Mouse (Mus musculus): ENCODE measurements around the gene Gm4881. TPM values are rescaled to one million over a fixed set of nuclear protein-coding genes. Genes with fewer than 3 reads are reported as not detected.

The Gm4881 gene
- total and polyA plus RNA-seq, 2 experiments from 2014 or later, result not detected

- ATAC-seq (ENCODE audit: insufficient read depth, low read depth) (peak; percentile 95), DNase-seq (ENCODE audit: low spot score) (peak; percentile 98)
- H3K27me3 ChIP-seq (ENCODE audit: control insufficient read depth, insufficient read depth, low read length), result no peaks in the 10 kb centered on the region
- H3K9me3 ChIP-seq (replicated peaks; ENCODE audit: control insufficient read depth, low read length), result no peaks in the 10 kb centered on the region
- H3K36me3 ChIP-seq (replicated peaks; ENCODE audit: control insufficient read depth, insufficient read depth, low read length), result peaks cover 14% of the 10 kb centered on the region
- no peaks in the 10 kb centered on the region for H3K4me1 ChIP-seq (ENCODE audit: control insufficient read depth, insufficient read depth)
- H3K27ac ChIP-seq (ENCODE audit: low read depth), result peak within 1 kb of the TSS; percentile 88
- TF ChIP-seq CTCF (IDR thresholded peaks at IDR 0.05; ENCODE audit: low read depth) (peak; percentile 47), EP300 (IDR thresholded peaks at IDR 0.05; ENCODE audit: low read depth) (no peak; the same call in 1 of the 2 replicates)
- H3K4me2 ChIP-seq (ENCODE audit: low read depth, low read length), result peak within 1 kb of the TSS; percentile 77
- WGBS, result under 1% methylated on average over 45 of the region's 45 CpGs
- peak within 1 kb of the TSS; percentile 78 for H3K9ac ChIP-seq (replicated peaks; ENCODE audit: low read depth, low read length)
- peak within 1 kb of the TSS; percentile 84 for H3K4me3 ChIP-seq (ENCODE audit: low read depth, low read length)
These were observed 27.9 kb upstream of the Gm4881 start, which contains the start of gene Rabac1 for GRCm38 (mm10) chr7:24971972-24972893. TSS of gene Rabac1 (minus strand) at chr7:24972754.

DNA sequence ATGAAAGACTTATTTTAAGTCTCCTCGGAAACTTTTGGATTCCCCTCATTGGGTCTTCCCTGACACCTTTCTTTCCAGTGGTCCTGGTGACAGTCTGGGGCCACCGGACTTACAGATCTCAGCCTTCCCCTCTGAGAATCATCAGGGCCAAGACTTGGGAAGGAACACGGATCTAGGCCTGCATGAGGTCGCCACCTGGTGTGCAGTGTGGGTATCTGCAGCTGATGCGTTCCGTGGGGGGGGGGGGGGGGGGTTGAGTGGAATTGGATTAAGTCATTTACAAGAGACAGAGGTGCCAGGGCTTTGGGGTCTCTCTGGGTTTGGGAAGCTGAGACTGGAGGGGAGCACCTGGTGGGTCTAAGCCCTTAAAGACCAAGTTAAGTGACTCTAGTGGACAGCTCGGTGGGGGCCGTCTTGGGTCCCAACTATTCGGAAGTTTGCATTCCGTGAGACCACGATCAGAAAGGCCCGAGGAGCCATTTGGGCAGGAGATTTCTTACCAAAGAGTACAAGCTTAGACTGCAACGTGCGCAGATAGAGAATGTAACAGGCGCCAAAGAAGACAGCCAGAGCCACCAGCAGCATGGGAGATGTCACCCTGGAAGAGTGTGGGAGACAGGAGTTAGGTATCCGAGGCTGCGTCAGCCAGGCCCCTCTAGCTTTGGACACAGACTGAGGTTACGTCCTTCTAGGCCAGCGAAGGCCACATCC is 27.1 kb upstream of the Gm4881 start:
- H3K4me3 ChIP-seq (ENCODE audit: low read depth, low read length), result peak overlapping the region; percentile 84
- peak; percentile 54 for DNase-seq (ENCODE audit: low spot score)
- 9% methylated on average over 17 of the region's 19 CpGs for WGBS

DNA sequence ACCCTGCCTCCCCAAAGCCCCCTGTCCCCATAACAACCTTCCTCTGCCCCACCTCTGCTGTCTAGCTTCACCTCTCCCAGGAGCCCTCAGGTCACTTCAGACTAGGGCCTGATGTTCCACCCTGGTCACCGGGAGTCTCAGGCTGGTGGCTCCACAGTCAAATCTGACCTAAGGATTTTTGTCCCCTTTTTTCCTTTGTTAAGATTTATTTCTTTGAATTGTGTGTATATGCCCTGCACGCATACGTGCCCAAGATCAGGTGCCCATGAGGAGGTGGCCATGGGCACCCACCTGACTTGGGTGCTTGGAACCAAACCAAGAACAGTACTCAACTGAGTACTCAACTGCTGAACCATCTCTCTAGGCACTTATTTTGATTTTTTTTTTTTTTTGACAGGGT is 26.0 kb upstream of the Gm4881 start:
- Histone ChIP-seq H3K9me3 (replicated peaks; ENCODE audit: control insufficient read depth, low read length) (no peaks in the 10 kb centered on the region), H3K9ac (replicated peaks; ENCODE audit: low read depth, low read length) (no peak overlapping the region), H3K36me3 (replicated peaks; ENCODE audit: control insufficient read depth, insufficient read depth, low read length) (peaks cover 14% of the 10 kb centered on the region), H3K4me1 (ENCODE audit: control insufficient read depth, insufficient read depth) (no peaks in the 10 kb centered on the region), H3K4me2 (ENCODE audit: low read depth, low read length) (no peak overlapping the region), H3K27ac (ENCODE audit: low read depth) (no peak overlapping the region), H3K4me3 (ENCODE audit: low read depth, low read length) (no peak overlapping the region), H3K27me3 (ENCODE audit: control insufficient read depth, insufficient read depth, low read length) (no peaks in the 10 kb centered on the region)
- DNase-seq (ENCODE audit: low spot score), result no peak
- WGBS, result 94% methylated on average over 3 of the region's 3 CpGs
- no peak for TF ChIP-seq EP300 (IDR thresholded peaks at IDR 0.05; ENCODE audit: low read depth)
- TF ChIP-seq CTCF (IDR thresholded peaks at IDR 0.05; ENCODE audit: low read depth), result no peak
- ATAC-seq (ENCODE audit: insufficient read depth, low read depth), result no peak

More for the DNA sequence above, 27.1 kb upstream of the Gm4881 start:
- Histone ChIP-seq H3K27me3 (ENCODE audit: control insufficient read depth, insufficient read depth, low read length) (no peaks in the 10 kb centered on the region), H3K9me3 (replicated peaks; ENCODE audit: control insufficient read depth, low read length) (no peaks in the 10 kb centered on the region), H3K4me2 (ENCODE audit: low read depth, low read length) (peak overlapping the region; percentile 77), H3K36me3 (replicated peaks; ENCODE audit: control insufficient read depth, insufficient read depth, low read length) (peaks cover 14% of the 10 kb centered on the region), H3K9ac (replicated peaks; ENCODE audit: low read depth, low read length) (0 out of 2 replicates have a peak overlapping the region, but pooled peaks have one; percentile 7), H3K4me1 (ENCODE audit: control insufficient read depth, insufficient read depth) (no peaks in the 10 kb centered on the region), H3K27ac (ENCODE audit: low read depth) (peak overlapping the region; percentile 88; the same call in 1 of the 2 replicates)
- ATAC-seq (ENCODE audit: insufficient read depth, low read depth), result no peak
- TF ChIP-seq CTCF (IDR thresholded peaks at IDR 0.05; ENCODE audit: low read depth) (peak; percentile 76), EP300 (IDR thresholded peaks at IDR 0.05; ENCODE audit: low read depth) (no peak)

- Histone ChIP-seq H3K9me3 (replicated peaks; ENCODE audit: control insufficient read depth, low read length) (no peaks in the 10 kb centered on the region), H3K27ac (ENCODE audit: low read depth) (no peak overlapping the region), H3K4me3 (ENCODE audit: low read depth, low read length) (no peak overlapping the region), H3K9ac (replicated peaks; ENCODE audit: low read depth, low read length) (no peak overlapping the region), H3K4me1 (ENCODE audit: control insufficient read depth, insufficient read depth) (no peaks in the 10 kb centered on the region), H3K27me3 (ENCODE audit: control insufficient read depth, insufficient read depth, low read length) (no peaks in the 10 kb centered on the region), H3K36me3 (replicated peaks; ENCODE audit: control insufficient read depth, insufficient read depth, low read length) (peaks cover 14% of the 10 kb centered on the region), H3K4me2 (ENCODE audit: low read depth, low read length) (no peak overlapping the region)
- DNase-seq (ENCODE audit: low spot score) (no peak), ATAC-seq (ENCODE audit: insufficient read depth, low read depth) (no peak)
- 79% methylated on average over 12 of the region's 12 CpGs for WGBS
- no peak for TF ChIP-seq CTCF (IDR thresholded peaks at IDR 0.05; ENCODE audit: low read depth)
- TF ChIP-seq EP300 (IDR thresholded peaks at IDR 0.05; ENCODE audit: low read depth), result no peak
These were observed 25.5 kb upstream of the Gm4881 start for GRCm38 (mm10) chr7:24969805-24970204.

DNA sequence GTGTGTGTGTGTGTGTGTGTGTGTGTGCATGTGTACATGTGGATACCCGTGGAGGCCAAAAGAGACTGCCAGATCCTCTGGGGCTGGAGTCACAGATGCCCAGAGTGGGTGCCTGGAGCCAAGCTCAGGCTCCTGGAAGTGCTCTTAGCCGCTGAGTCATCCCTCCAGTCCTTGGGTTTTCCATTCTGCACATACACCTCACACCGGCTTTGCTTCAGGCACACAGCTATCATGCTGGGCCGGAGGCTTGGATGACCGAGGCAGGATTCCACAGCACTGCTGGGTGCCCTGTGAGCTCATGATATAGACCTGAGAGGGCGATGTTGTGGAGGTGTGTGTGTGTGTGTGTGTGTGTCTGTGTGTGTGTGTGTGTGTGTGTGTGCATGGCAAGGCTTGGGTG is 24.2 kb upstream of the Gm4881 start:
- no peak for TF ChIP-seq CTCF (IDR thresholded peaks at IDR 0.05; ENCODE audit: low read depth)
- TF ChIP-seq EP300 (IDR thresholded peaks at IDR 0.05; ENCODE audit: low read depth), result no peak
- Histone ChIP-seq H3K4me1 (ENCODE audit: control insufficient read depth, insufficient read depth) (no peaks in the 10 kb centered on the region), H3K4me2 (ENCODE audit: low read depth, low read length) (no peak overlapping the region), H3K36me3 (replicated peaks; ENCODE audit: control insufficient read depth, insufficient read depth, low read length) (peaks cover 14% of the 10 kb centered on the region), H3K27me3 (ENCODE audit: control insufficient read depth, insufficient read depth, low read length) (no peaks in the 10 kb centered on the region), H3K27ac (ENCODE audit: low read depth) (no peak overlapping the region), H3K9me3 (replicated peaks; ENCODE audit: control insufficient read depth, low read length) (no peaks in the 10 kb centered on the region), H3K4me3 (ENCODE audit: low read depth, low read length) (no peak overlapping the region), H3K9ac (replicated peaks; ENCODE audit: low read depth, low read length) (no peak overlapping the region)
- 63% methylated on average over 6 of the region's 6 CpGs for WGBS
- ATAC-seq (ENCODE audit: insufficient read depth, low read depth), result no peak
- DNase-seq (ENCODE audit: low spot score), result no peak
